Mouse (Mus musculus): ENCODE results near the gene C130074G19Rik. TPM values are rescaled to one million over a fixed set of nuclear protein-coding genes. Genes with fewer than 3 reads are reported as not detected.

Gene C130074G19Rik
- polyA plus RNA-seq, 1 experiment from 2014 or later, result 0.59 TPM

DNA sequence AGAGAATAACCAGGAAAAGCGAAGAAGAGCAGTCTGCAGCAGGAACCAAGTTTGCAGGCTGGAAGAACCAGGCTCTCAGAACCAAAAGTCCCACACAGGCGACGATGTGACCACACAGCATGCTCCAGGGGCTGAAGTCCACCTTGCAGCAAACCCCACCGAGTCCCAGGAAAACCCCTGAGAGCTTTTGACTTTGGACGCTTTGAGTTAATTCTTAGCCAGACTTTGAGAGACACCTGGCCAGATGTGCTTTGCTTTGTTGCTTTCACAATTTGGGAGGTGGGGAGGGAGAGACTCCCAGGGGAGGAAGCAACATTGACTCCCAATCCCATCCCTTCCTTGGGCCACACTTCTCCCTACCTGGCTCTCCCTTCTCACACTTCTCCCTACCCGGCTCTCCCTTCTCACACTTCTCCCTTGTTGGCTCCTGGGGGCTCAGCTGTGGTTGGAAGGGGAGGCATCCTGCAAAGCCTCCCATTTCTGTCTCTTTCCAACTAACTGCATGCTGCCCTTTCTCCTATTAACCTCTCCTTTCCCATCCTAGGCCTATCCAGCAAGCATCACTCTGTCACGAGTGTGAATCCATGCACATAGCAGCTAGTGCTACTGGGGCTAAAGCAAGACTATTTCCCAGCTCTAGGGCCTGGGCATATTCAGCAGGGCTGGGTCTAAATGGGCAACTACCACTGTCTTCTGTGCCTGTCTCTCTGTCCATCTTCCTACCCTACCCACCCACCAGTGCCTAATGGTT lies 10.8 kb downstream of the C130074G19Rik start:
- no peaks in the 10 kb centered on the region for H3K9me3 ChIP-seq
- WGBS, result 78% methylated on average over 7 of the region's 7 CpGs

DNA sequence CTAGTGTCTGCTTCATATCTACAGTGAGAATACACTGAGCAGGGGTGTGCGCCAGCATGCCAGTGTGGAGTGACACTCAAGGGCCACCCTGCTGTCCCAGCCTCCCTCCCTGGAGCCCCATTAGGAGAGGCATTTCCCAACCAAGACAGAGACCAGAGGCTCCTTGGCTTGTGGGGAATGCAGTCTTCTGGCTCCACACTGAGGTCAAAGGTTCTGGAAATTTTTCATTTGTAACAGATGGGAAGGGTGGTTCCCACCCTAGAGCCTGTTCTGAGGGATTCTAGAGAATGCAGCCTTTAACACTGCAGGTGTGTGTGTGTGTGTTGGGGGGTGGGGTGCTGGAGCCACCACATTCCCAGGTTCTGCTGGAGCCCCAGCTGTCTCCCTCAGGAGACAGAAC lies 11.5 kb downstream of the C130074G19Rik start:
- H3K4me3 ChIP-seq, result no peak overlapping the region
- ATAC-seq (ENCODE audit: low FRiP score, low read depth), result no peak
- H3K27me3 ChIP-seq, result peaks cover 17% of the 10 kb centered on the region
- WGBS, result 83% methylated on average over 1 of the region's 1 CpGs
- H3K27ac ChIP-seq (replicated peaks), result no peak overlapping the region
- H3K36me3 ChIP-seq, result no peaks in the 10 kb centered on the region
- H3K9ac ChIP-seq (replicated peaks), result no peak overlapping the region
- peaks cover 3% of the 10 kb centered on the region; the same call in 1 of the 2 replicates for H3K4me1 ChIP-seq
- H3K4me2 ChIP-seq (replicated peaks), result no peak overlapping the region
- H3K9me3 ChIP-seq, result no peaks in the 10 kb centered on the region

More for the DNA sequence above, 10.8 kb downstream of the C130074G19Rik start:
- Histone ChIP-seq H3K4me1 (peaks cover 3% of the 10 kb centered on the region; the same call in 1 of the 2 replicates), H3K36me3 (no peaks in the 10 kb centered on the region), H3K27ac (replicated peaks) (no peak overlapping the region), H3K27me3 (peaks cover 12% of the 10 kb centered on the region), H3K4me3 (no peak overlapping the region), H3K4me2 (replicated peaks) (no peak overlapping the region), H3K9ac (replicated peaks) (no peak overlapping the region)
- no peak for ATAC-seq (ENCODE audit: low FRiP score, low read depth)

DNA sequence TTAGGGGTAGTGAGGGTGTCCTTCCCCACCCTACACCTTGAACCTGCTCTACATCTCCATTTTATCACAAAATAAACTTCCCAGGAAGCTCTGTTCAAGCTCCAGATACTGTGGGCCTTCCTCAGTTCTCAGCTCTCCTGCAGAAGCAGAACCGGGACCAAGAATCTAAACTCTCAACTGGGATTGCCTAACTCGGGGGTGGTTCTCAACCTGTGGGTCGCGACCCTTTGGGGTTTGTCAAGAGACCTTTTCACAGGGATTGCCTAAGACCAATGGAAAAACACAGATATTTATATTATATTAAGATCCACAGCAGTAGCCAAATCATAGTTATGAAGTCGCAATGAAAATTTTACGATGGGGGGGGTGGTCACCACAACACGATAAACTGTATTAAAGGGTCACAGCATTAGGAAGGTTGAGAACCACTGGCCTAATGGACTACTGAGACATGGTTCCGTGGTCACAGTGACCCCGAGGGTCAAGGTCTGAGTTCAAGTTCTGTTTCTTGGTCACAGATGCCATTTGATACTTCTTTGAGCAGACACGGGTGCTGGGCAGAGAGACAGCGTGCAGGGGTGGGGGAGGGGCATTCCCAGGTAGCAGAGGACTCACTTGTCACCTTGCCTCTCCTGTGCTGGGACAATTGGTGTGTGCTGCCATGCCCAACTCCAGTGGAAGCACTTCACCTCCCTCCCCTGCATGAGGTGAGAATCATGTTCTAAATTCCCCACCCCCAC lies 12.2 kb downstream of the C130074G19Rik start:
- no peak overlapping the region for H3K9ac ChIP-seq (replicated peaks)
- ATAC-seq (ENCODE audit: low FRiP score, low read depth), result no peak
- no peak overlapping the region for H3K4me3 ChIP-seq
- H3K36me3 ChIP-seq, result no peaks in the 10 kb centered on the region
- H3K4me1 ChIP-seq, result peaks cover 3% of the 10 kb centered on the region; the same call in 1 of the 2 replicates
- no peaks in the 10 kb centered on the region for H3K9me3 ChIP-seq
- WGBS, result 84% methylated on average over 11 of the region's 11 CpGs
- no peak overlapping the region for H3K4me2 ChIP-seq (replicated peaks)
- no peak overlapping the region for H3K27ac ChIP-seq (replicated peaks)
- peaks cover 19% of the 10 kb centered on the region for H3K27me3 ChIP-seq

DNA sequence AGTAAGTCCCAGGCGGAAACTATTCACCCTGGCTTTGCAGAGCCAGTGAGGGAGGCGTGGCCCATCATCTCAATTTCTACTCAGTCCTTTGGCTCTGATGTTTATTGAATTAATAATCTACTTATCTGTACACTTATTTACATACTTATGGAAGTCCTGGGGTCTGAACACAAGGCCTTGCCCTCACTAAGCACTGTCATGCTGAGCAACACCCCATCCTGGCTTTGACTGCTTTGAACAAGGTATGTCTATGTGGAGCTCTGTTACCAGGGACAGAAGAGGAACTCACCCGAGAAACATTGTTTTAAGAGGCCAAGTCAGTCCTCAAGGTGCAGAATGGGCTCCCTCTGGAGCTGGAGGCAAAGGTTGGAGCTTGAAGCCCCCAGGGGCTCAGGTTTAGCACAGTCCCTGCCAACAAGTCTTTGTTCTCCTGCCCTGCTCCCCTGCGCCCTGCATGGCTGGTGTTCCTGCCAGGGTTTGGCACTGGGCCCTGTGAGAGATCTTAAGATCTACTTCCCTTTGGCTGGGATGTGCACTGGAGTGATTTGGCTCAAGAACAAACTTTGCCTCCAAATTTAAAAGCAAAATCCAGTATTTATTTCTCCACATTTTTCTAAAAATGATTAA lies 13.0 kb downstream of the C130074G19Rik start:
- 48% methylated on average over 4 of the region's 4 CpGs for WGBS
- peaks cover 3% of the 10 kb centered on the region; the same call in 1 of the 2 replicates for H3K4me1 ChIP-seq
- H3K9me3 ChIP-seq, result no peaks in the 10 kb centered on the region
- H3K4me2 ChIP-seq (replicated peaks), result no peak overlapping the region
- no peak overlapping the region for H3K27ac ChIP-seq (replicated peaks)
- no peak overlapping the region for H3K4me3 ChIP-seq
- H3K27me3 ChIP-seq, result peaks cover 19% of the 10 kb centered on the region
- no peak overlapping the region for H3K9ac ChIP-seq (replicated peaks)
- no peaks in the 10 kb centered on the region for H3K36me3 ChIP-seq
- ATAC-seq (ENCODE audit: low FRiP score, low read depth), result no peak

DNA sequence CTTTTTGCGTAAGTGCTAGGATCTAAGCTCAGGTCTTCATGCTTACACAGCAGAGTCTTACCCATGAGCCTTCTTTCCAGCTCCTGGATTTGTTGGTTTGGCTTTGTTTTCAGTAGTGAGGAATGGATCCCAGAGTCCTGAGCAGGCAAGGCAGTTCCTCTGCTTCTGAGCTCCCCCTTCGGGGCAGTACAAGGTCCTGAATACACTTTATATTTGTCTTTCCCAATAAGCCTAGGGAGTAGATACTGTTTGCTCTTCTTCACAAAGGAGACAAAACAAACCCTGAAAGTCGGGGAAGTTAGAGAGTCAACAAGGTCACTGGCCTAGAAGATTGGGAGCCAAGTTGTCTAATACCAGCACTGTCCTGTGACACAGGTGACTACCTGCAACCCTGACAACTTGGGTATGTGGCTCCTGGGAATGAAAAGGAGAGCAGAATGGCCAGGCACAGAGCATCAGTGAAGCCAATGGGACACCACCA lies 15.3 kb downstream of the C130074G19Rik start:
- no peak overlapping the region for H3K27ac ChIP-seq (replicated peaks)
- H3K9me3 ChIP-seq, result no peaks in the 10 kb centered on the region
- H3K4me3 ChIP-seq, result no peak overlapping the region
- no peak overlapping the region for H3K4me2 ChIP-seq (replicated peaks)
- H3K27me3 ChIP-seq, result peaks cover 13% of the 10 kb centered on the region
- peaks cover 3% of the 10 kb centered on the region; the same call in 1 of the 2 replicates for H3K4me1 ChIP-seq
- ATAC-seq (ENCODE audit: low FRiP score, low read depth), result no peak
- no peaks in the 10 kb centered on the region for H3K36me3 ChIP-seq
- no peak overlapping the region for H3K9ac ChIP-seq (replicated peaks)
- 68% methylated on average over 3 of the region's 3 CpGs for WGBS

DNA sequence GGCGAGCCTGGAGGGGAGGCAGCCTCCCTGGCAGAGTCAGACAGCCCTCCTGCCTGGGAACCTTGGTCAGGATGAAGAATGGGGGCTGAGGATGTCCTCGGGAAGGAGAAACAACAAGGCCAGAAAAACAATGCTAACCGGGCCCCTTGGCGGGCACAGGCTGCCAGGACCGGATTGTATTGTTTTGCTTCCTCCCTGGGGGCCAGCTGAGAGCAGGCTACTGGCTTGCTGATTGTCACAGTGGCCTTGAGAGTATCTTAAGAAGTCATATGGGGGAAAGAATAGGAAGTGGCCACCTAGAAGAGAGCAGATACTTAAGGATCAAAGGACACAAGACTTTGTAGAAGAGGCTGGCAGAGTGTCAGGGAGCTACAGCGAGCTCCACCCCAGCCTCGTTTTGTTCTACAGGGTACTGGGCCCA lies 18.6 kb downstream of the C130074G19Rik start:
- Histone ChIP-seq H3K9me3 (no peaks in the 10 kb centered on the region), H3K4me3 (no peak overlapping the region), H3K27ac (replicated peaks) (no peak overlapping the region), H3K27me3 (peaks cover 6% of the 10 kb centered on the region), H3K9ac (replicated peaks) (no peak overlapping the region; the same call in 1 of the 2 replicates), H3K4me1 (no peaks in the 10 kb centered on the region), H3K4me2 (replicated peaks) (no peak overlapping the region), H3K36me3 (no peaks in the 10 kb centered on the region)
- no peak for ATAC-seq (ENCODE audit: low FRiP score, low read depth)
- 13% methylated on average over 7 of the region's 7 CpGs for whole genome bisulfite sequencing

DNA sequence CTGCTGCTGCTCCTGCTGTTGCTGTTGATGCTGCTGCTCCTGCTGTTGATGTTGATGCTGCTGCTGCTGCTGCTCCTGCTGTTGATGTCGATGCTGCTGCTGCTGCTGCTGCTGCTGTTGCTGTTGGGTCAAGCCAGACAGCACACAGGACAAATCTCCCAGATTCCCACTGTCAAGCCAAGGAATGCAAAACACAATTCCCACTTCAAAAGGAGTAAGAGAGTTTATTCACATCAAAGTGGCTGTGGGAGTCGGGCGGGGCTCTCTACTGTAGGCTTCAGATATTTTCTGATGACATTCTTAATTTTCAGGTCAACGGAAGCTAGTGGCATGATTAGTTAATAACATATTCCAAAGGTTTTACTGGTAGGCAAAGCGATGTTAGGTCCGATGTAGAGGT lies 20.4 kb downstream of the C130074G19Rik start:
- Histone ChIP-seq H3K36me3 (no peaks in the 10 kb centered on the region), H3K9ac (replicated peaks) (no peak overlapping the region), H3K27ac (replicated peaks) (no peak overlapping the region), H3K4me1 (no peaks in the 10 kb centered on the region), H3K27me3 (peaks cover 6% of the 10 kb centered on the region), H3K9me3 (no peaks in the 10 kb centered on the region), H3K4me3 (no peak overlapping the region), H3K4me2 (replicated peaks) (no peak overlapping the region)
- ATAC-seq (ENCODE audit: low FRiP score, low read depth), result no peak
- WGBS, result 85% methylated on average over 6 of the region's 6 CpGs

DNA sequence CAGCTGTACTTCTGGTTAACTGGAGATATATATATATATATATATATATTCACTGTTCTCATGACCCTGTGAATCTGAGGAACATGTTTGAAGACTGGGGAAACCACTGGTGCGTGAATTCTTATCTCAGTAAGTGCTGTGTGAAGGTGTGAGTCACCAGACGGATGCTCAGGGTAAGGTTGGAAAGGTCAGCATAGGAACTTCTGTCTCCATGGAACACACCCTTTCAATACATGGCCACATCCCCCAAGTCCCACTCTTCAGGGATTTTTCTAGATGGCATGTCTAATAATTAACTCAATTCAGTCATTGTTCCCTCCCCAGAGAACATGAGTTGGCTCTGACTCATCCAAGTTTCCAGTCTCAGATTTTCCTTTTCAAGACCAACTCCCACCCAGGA lies 21.5 kb downstream of the C130074G19Rik start:
- Histone ChIP-seq H3K9ac (replicated peaks) (no peak overlapping the region), H3K4me3 (no peak overlapping the region), H3K27me3 (peaks cover 2% of the 10 kb centered on the region), H3K9me3 (no peaks in the 10 kb centered on the region), H3K4me2 (replicated peaks) (no peak overlapping the region), H3K27ac (replicated peaks) (no peak overlapping the region), H3K4me1 (no peaks in the 10 kb centered on the region), H3K36me3 (no peaks in the 10 kb centered on the region)
- WGBS, result 85% methylated on average over 2 of the region's 2 CpGs
- no peak for ATAC-seq (ENCODE audit: low FRiP score, low read depth)

DNA sequence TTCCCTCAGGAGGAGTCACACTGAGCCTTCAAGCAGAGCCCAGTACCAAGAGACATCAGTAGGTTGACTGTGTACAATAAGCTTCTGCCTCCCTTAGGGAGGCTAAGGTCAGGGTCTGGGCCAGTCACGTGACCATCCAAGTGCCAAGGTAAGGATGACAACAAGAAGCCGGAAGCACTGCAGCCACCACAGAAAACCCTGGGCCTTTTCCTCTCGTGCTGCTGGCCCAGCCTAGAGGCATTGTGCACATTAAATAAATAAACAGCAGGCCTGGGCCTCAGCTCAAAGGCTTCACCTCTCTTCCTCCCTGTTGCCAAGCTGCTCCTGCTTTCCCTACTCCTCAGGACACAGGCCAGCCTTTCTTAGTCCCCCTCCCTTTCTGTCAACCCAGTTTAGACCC lies 22.7 kb downstream of the C130074G19Rik start:
- H3K9ac ChIP-seq (replicated peaks), result no peak overlapping the region
- H3K4me1 ChIP-seq, result no peaks in the 10 kb centered on the region
- no peak overlapping the region for H3K27ac ChIP-seq (replicated peaks)
- H3K4me2 ChIP-seq (replicated peaks), result no peak overlapping the region
- H3K36me3 ChIP-seq, result no peaks in the 10 kb centered on the region
- 61% methylated on average over 3 of the region's 3 CpGs for WGBS
- no peaks in the 10 kb centered on the region for H3K9me3 ChIP-seq
- ATAC-seq (ENCODE audit: low FRiP score, low read depth), result no peak
- H3K27me3 ChIP-seq, result no peaks in the 10 kb centered on the region; the same call in 1 of the 2 replicates
- H3K4me3 ChIP-seq, result no peak overlapping the region

DNA sequence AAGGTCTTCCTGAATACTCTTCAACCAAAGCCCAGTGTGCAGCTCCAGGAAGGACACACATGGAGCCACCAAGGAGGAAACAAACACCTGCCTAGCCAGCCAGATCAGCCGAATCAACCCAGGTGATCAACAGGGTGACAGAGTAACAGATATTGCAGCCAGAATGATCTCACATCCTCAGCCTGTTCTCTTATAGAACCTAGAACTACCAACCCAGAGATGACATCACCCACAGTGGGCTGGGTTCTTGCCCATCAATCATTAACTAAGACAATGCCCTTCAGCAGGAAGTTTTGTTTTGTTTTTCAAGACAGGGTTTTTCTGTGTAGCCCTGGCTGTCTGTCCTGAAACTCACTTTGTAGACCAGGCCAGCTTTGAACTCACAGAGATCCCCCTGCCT lies 24.8 kb downstream of the C130074G19Rik start:
- Histone ChIP-seq H3K4me2 (replicated peaks) (no peak overlapping the region), H3K9me3 (no peaks in the 10 kb centered on the region), H3K9ac (replicated peaks) (no peak overlapping the region), H3K4me1 (no peaks in the 10 kb centered on the region; the same call in 1 of the 2 replicates), H3K4me3 (no peak overlapping the region), H3K36me3 (no peaks in the 10 kb centered on the region), H3K27ac (replicated peaks) (no peak overlapping the region), H3K27me3 (peaks cover 6% of the 10 kb centered on the region)
- no peak for ATAC-seq (ENCODE audit: low FRiP score, low read depth)
- WGBS, result 86% methylated on average over 1 of the region's 1 CpGs

DNA sequence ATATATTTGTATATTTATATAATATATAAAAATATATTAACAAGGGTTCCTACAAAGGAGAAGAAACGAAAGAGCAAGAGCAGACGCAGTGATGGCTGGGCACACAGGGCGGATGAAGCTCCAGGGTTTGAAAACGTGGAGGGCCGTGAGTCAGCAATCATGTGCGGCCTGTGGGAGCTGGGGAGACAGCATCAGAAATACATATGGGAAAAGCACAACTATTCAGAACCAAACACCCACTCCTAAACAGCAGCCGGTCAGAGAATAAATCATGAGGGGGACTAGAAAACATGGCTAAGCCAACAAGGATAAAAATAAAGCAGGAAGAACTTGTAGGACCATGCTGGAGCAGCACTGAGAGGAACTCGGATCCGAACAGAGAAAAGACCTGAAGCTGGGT lies 25.8 kb downstream of the C130074G19Rik start:
- H3K4me2 ChIP-seq (replicated peaks), result no peak overlapping the region
- H3K36me3 ChIP-seq, result no peaks in the 10 kb centered on the region
- H3K27me3 ChIP-seq, result peaks cover 6% of the 10 kb centered on the region
- H3K4me3 ChIP-seq, result no peak overlapping the region
- ATAC-seq (ENCODE audit: low FRiP score, low read depth), result no peak
- H3K4me1 ChIP-seq, result peaks cover 3% of the 10 kb centered on the region
- WGBS, result 88% methylated on average over 9 of the region's 9 CpGs
- no peak overlapping the region for H3K9ac ChIP-seq (replicated peaks)
- no peaks in the 10 kb centered on the region for H3K9me3 ChIP-seq
- no peak overlapping the region for H3K27ac ChIP-seq (replicated peaks)

DNA sequence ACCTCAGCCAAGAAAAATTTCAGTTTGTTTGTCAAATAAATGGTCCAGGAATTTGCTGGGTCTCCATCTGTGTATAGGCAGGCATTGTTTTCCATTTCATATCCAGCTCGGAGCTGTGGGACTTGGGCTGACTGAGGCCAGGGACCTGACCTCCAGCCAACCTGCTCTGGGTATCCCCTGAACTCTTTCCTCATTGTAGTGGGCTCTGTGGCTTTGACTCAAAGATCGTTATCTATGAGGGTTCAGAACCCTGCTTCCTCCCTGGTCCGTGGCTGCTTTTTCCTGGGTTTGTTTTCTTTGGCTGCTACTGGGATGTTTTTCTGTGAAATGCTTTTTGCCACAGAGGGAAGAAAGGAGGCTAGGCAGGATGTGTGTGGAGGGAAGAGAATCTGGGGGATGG lies 29.1 kb downstream of the C130074G19Rik start:
- Histone ChIP-seq H3K4me2 (replicated peaks) (no peak overlapping the region; the same call in 1 of the 2 replicates), H3K27me3 (peaks cover 22% of the 10 kb centered on the region), H3K4me3 (no peak overlapping the region), H3K27ac (replicated peaks) (0 out of 2 replicates have a peak overlapping the region, but pooled peaks have one; percentile 15), H3K9me3 (no peaks in the 10 kb centered on the region), H3K4me1 (peaks cover 8% of the 10 kb centered on the region), H3K9ac (replicated peaks) (no peak overlapping the region), H3K36me3 (no peaks in the 10 kb centered on the region)
- 75% methylated on average over 3 of the region's 3 CpGs for WGBS
- ATAC-seq (ENCODE audit: low FRiP score, low read depth), result no peak

All from midbrain, embryonic 12.5 days (tissue).